Mouse (Mus musculus): Measurements from ENCODE around the gene Dhrs1. TPM values are rescaled to one million over a fixed set of nuclear protein-coding genes. Genes with fewer than 3 reads are reported as not detected.

The Dhrs1 gene
- 36.0 TPM for polyA plus RNA-seq (2017; shearing (Covaris generic))

DNA sequence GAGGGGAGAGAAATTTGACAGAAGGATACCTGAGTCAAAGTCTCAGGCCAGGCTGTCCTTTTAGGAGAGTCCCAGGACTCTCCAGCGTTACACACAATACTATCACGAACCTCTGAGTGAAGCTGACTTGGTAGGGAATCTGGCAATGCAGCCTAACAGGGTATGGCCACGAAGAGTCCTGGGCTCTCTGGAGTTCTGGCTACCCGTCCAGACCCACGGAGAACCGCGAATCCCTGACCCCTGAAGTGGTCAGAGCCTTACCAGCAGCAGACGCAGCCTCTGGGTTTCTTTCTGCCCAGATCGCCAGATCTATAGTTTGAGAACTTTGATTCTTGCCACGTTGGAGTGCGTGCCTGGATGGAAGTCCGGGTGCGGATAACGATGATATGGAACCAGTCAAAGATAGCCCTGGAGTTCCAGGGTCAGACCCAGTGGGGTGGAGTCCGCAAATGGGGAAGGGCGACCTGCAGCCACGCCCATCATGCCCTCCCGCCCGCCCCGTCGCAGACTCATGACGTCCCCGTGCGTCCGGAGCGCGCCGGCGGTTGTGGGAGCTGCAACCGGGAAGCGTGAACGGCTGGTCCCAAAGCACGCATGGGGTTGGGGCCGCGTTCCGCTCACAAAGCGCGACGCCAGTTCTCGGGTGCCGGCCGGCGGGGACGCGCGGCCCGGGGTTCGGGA, at the start of gene Dhrs1, which contains the start of gene Nop9:
TSS of gene Dhrs1 (minus strand) at position 511 of the 681 bp plus-strand sequence.
TSS of gene Nop9 (plus strand) at position 514 of the 681 bp plus-strand sequence.

DNA sequence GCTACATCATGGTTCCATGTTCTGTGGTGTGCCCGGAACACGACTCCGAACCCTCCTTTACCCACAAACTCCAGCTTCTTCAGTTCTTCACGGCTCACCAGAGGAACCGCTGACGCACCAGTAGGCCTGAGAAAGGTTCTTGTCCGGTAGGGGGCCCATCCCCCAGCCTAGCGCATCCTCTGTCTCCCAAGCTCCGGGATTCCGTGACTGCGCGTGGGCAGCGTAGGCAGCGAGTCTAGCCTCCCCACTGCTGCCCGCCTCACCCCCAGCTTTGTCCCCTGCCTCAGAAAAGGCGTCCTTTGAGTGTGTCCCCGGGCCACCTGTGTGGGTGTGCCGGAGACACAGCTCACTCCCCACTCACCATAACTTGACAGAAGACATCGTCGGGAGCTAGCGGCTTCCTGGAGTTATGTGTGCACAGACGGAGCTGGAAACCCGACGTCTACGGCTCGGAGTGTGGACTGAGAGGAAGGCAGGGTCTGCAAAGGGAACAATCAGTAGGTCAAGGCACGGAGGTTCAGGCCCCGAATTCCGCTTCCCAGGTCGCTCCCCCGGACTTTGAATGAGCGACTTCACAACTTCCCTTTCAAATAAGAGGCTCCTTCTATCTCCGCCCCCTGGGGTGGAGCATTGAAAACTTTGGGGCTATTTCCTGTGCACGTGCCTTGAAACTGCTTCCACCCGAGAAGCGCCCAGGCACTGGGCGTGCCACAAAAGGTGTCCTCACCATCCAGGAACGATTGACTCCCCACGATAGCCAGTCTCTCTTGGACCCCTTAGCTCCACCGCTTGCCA, 43.0 kb upstream of the Dhrs1 start, which contains the start of gene Ripk3:
TSS of gene Ripk3 (minus strand) at position 610 of the 795 bp plus-strand sequence.

DNA sequence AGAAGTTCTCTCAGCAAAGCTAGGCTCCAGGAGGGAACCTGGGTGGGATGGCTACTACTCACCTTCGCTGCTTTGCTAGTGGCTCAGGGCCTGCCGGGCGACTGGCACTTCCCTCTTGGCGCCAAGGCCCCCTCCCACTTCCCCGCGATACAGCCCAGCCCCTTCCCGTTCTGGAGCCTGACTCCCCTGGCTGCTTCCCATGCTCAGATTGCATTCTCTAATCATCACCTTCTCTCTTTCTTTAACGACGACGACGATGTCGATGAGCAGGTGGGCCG, 38.4 kb upstream of the Dhrs1 start, which contains the start of gene Adcy4:
TSS of gene Adcy4 (minus strand) at position 138 of the 278 bp plus-strand sequence.

DNA sequence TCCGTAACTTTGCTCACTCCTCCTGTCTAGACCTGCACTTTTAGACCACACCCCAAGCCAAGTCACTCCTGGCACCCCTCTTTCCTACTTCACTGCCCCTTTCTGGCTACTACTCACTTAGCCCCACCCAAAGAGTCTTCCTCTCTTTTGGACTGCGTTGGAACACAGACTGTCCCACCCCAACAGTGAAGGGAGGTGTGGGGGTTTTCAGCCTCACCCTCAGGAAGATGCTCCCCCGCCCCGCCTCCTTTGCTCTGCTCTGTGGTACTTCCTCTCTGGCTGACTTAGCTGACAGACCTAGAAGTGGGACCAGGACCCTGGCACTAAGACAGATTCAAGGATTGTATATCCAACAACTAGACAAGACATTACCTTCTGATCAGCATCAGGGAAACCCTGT, 20.2 kb upstream of the Dhrs1 start, which contains the start of gene Ltb4r1:
TSS of gene Ltb4r1 (plus strand) at position 267 of the 400 bp plus-strand sequence.

DNA sequence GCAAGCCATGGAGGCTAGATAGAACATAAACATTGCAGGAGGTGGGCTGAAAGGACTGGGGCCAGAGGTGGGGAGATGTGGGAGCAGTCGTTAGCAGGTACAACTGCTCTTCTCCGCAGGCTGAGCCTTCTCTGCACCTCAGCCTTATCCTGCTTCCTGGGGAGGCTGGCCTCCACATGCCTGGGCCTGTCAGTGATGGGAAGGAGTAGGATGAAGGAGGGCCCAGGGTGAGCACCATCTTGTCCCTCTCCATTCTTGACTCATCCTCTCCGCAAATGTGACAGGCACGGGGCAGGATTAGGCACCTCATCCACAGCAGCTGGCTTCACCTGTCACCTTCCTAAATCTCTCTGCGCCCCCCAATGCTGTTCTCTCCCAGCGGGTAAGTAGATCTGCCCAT, 15.7 kb upstream of the Dhrs1 start, which contains the start of gene Ltb4r2:
TSS of gene Ltb4r2 (plus strand) at position 266 of the 400 bp plus-strand sequence.

DNA sequence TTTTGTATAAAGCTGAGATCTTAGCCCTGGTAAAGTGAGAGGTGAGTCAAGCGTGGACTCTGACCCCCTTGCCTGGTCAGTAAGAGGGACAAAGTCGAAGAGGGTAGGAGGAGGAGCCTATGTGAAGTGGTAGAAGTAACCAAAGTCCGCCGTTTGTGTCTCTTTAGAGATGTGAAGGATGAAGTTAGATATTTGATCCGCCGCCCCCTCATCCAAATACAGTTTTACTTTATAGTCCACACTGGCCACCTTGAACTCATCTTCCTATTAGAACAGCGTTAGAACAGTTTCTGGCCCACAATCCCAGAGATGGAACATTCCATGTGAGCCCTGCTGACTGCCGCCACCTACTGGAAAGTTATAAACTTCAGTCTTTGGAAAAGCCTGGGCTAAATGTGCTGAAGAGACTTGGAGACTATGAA, 12.9 kb upstream of the Dhrs1 start, which contains the start of gene Cideb:
TSS of gene Cideb (minus strand) at position 96 of the 422 bp plus-strand sequence.

DNA sequence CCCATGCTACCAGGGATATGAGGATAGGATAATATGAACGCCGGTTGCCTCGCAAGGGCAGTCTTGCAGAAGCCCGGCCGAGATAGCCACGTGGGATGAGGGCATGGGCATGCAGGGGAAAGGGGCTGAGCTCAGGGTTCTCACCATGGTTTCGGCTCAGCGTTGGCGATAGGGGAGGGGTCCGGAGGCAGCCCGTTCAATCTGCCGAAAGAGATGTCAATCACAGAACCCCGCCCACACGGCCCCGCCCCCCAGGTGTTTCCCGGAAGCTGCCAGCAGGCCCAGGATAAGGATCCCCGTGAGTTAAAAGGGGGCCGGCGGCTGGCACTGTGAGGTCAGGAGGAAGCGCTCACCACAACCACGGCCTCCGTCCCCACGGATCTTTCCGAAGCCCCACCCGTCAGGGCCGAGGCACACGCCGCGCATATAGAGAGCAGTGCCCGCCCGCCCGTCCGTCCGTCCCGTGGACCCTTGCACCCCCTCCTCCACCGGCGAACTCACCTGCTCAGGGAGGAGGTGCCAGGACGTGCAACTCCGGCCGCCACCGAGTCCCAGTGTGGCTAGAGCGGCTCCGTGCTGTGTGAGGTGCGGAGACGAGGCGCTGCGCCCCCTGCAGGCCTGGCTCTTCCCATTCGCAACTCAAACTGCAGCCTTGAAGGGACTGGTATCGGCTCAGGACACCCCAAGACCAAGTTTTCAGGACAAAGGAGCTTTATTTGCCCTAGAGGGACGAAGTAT, 23.6 kb downstream of the Dhrs1 start, which contains the start of gene Rabggta:
TSS of gene Rabggta (minus strand) at position 564 of the 738 bp plus-strand sequence.

DNA sequence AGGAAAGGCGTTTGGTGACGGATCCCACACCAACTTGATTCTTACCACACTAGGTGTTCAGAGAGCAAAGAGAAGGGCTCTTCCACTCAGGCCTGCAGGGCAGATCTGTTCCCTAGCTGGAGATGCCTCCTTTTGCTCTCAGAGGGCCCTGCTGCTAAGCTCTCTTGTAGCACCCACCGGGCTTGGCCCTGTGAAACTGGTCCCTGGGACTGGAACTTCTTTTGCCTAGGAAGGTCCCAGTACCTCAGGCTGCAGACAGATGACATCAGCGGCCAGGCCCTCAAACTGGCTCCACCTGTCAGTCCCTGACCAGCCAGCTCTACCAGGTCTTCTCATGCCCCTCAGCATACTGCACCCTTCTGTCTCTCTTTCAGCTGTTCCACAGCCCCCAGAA, 31.8 kb downstream of the Dhrs1 start, which contains the start of gene Tgm1:
TSS of gene Tgm1 (minus strand) at position 198 of the 394 bp plus-strand sequence.

Other genes with a start within 250 kb of the Dhrs1 start
- 0.05 TPM for gene Cpne6, start 235.2 kb downstream of the Dhrs1 start, polyA plus RNA-seq (2017; shearing (Covaris generic))
- gene Nrl, start 220.7 kb downstream of the Dhrs1 start, polyA plus RNA-seq (2017; shearing (Covaris generic)): 0.08 TPM
- 30.9 TPM for gene Pck2, start 205.4 kb downstream of the Dhrs1 start, polyA plus RNA-seq (2017; shearing (Covaris generic))
- 139 TPM for gene Dcaf11, start 185.7 kb downstream of the Dhrs1 start, polyA plus RNA-seq (2017; shearing (Covaris generic))
- gene A730061H03Rik, start 185.3 kb downstream of the Dhrs1 start, polyA plus RNA-seq (2017; shearing (Covaris generic)): 4.4 TPM
- not detected for gene Fitm1, start 170.1 kb downstream of the Dhrs1 start, polyA plus RNA-seq (2017; shearing (Covaris generic))
- gene Psme1, start 167.6 kb downstream of the Dhrs1 start, polyA plus RNA-seq (2017; shearing (Covaris generic)): 1,061 TPM
- gene Emc9, start 160.4 kb downstream of the Dhrs1 start, polyA plus RNA-seq (2017; shearing (Covaris generic)): 41.4 TPM
- 694 TPM for gene Psme2, start 154.6 kb downstream of the Dhrs1 start, polyA plus RNA-seq (2017; shearing (Covaris generic))
- 64.2 TPM for gene Rnf31, start 154.0 kb downstream of the Dhrs1 start, polyA plus RNA-seq (2017; shearing (Covaris generic))
- gene Irf9, start 142.1 kb downstream of the Dhrs1 start, polyA plus RNA-seq (2017; shearing (Covaris generic)): 196 TPM
- 9.6 TPM for gene Rec8, start 127.7 kb downstream of the Dhrs1 start, polyA plus RNA-seq (2017; shearing (Covaris generic))
- gene Ipo4, start 109.7 kb downstream of the Dhrs1 start, polyA plus RNA-seq (2017; shearing (Covaris generic)): 70.3 TPM
- 1.3 TPM for gene Gm49378, start 107.8 kb downstream of the Dhrs1 start, polyA plus RNA-seq (2017; shearing (Covaris generic))
- 83.6 TPM for gene Tm9sf1, start 101.9 kb downstream of the Dhrs1 start, polyA plus RNA-seq (2017; shearing (Covaris generic))
- 2.1 TPM for gene Tssk4, start 95.5 kb downstream of the Dhrs1 start, polyA plus RNA-seq (2017; shearing (Covaris generic))
- 111 TPM for gene Mdp1, start 85.2 kb downstream of the Dhrs1 start, polyA plus RNA-seq (2017; shearing (Covaris generic))
- gene Gmpr2, start 73.7 kb downstream of the Dhrs1 start, polyA plus RNA-seq (2017; shearing (Covaris generic)): 50.7 TPM
- 388 TPM for gene Nedd8, start 73.6 kb downstream of the Dhrs1 start, polyA plus RNA-seq (2017; shearing (Covaris generic))
- 69.1 TPM for gene Tinf2, start 63.9 kb downstream of the Dhrs1 start, polyA plus RNA-seq (2017; shearing (Covaris generic))
- gene Tgm1, start 31.8 kb downstream of the Dhrs1 start, polyA plus RNA-seq (2017; shearing (Covaris generic)): 0.47 TPM
- gene Rabggta, start 23.4 kb downstream of the Dhrs1 start, polyA plus RNA-seq (2017; shearing (Covaris generic)): 75.9 TPM
- 51.0 TPM for gene Nop9, start within 50 bp of the Dhrs1 start, polyA plus RNA-seq (2017; shearing (Covaris generic))
- not detected for gene Cideb, start 12.8 kb upstream of the Dhrs1 start, polyA plus RNA-seq (2017; shearing (Covaris generic))
- gene Ltb4r2, start 15.7 kb upstream of the Dhrs1 start, polyA plus RNA-seq (2017; shearing (Covaris generic)): 0.07 TPM
- gene Ltb4r1, start 20.3 kb upstream of the Dhrs1 start, polyA plus RNA-seq (2017; shearing (Covaris generic)): 1.9 TPM
- 0.32 TPM for gene Adcy4, start 38.4 kb upstream of the Dhrs1 start, polyA plus RNA-seq (2017; shearing (Covaris generic))
- 67.6 TPM for gene Ripk3, start 43.2 kb upstream of the Dhrs1 start, polyA plus RNA-seq (2017; shearing (Covaris generic))
- not detected for gene Nfatc4, start 77.5 kb upstream of the Dhrs1 start, polyA plus RNA-seq (2017; shearing (Covaris generic))
- gene Nynrin, start 108.3 kb upstream of the Dhrs1 start, polyA plus RNA-seq (2017; shearing (Covaris generic)): 1.2 TPM
- gene Cbln3, start 138.7 kb upstream of the Dhrs1 start, polyA plus RNA-seq (2017; shearing (Covaris generic)): 0.20 TPM
- gene Khnyn, start 139.3 kb upstream of the Dhrs1 start, polyA plus RNA-seq (2017; shearing (Covaris generic)): 63.7 TPM
- gene Sdr39u1, start 154.6 kb upstream of the Dhrs1 start, polyA plus RNA-seq (2017; shearing (Covaris generic)): 73.6 TPM
- gene Cma1, start 199.0 kb upstream of the Dhrs1 start, polyA plus RNA-seq (2017; shearing (Covaris generic)): not detected
- not detected for gene Cma2, start 205.3 kb upstream of the Dhrs1 start, polyA plus RNA-seq (2017; shearing (Covaris generic))

Measured in CD4-positive, CD25-positive, alpha-beta regulatory T cell (primary cell).